Mouse (Mus musculus) erythroblast, embryonic 14.5 days (primary cell): Measurements from ENCODE around the gene Dab1. TPM values are rescaled to one million over a fixed set of nuclear protein-coding genes. Genes with fewer than 3 reads are reported as not detected.

Experiments used
- H3K27me3 ChIP-seq: 2 replicates; pipeline ENCODE4 v1.6.1; 2012; ENCODE audit warnings: inconsistent platforms; ENCODE audit not compliant: control insufficient read depth
- H3K36me3 ChIP-seq: 2 replicates; pipeline ENCODE4 v1.6.1; 2012; ENCODE audit warnings: mild to moderate bottlenecking, inconsistent platforms; ENCODE audit not compliant: control insufficient read depth
- H3K4me1 ChIP-seq: 2 replicates; pipeline ENCODE4 v1.6.1; 2012; ENCODE audit warnings: inconsistent platforms; ENCODE audit not compliant: control insufficient read depth
- H3K4me3 ChIP-seq: replicated peaks from 2 replicates; pipeline ENCODE3; 2012; ENCODE audit warnings: moderate library complexity, mild to moderate bottlenecking, inconsistent platforms
- H3K9me3 ChIP-seq: 2 replicates; pipeline ENCODE4 v1.6.1; 2012; ENCODE audit warnings: low read length, inconsistent platforms, mixed read lengths; ENCODE audit not compliant: control insufficient read depth
- GATA1 ChIP-seq: IDR thresholded peaks from 2 replicates; pipeline ENCODE4 v1.6.1; 2012; ENCODE audit warnings: low read length, inconsistent platforms, mixed read lengths
- TAL1 ChIP-seq: IDR thresholded peaks from 3 replicates; pipeline ENCODE4 v1.6.1; 2012; ENCODE audit warnings: low read length, inconsistent platforms, mixed read lengths
- polyA plus RNA-seq: library from polyadenylated mRNA; stranded (reverse); fragments of >175 nt; gene quantifications from 2 replicates; pipeline ENCODE4 v1.2.3, GENCODE M21; 2012

Gene Dab1
- polyA plus RNA-seq, 1 experiment: not detected

GRCm38 (mm10) chr4:104455151-104455550 lies 836.0 kb downstream of the Dab1 start:
- Histone ChIP-seq H3K36me3 (no peaks in the 10 kb centered on the region), H3K4me1 (no peaks in the 10 kb centered on the region), H3K27me3 (no peaks in the 10 kb centered on the region), H3K4me3 (no peak overlapping the region), H3K9me3 (peaks cover 7% of the 10 kb centered on the region; the same call in 1 of the 2 replicates)
- TF ChIP-seq TAL1: no peak
- no peak for TF ChIP-seq GATA1

GRCm38 (mm10) chr4:104455760-104456159 lies 836.6 kb downstream of the Dab1 start:
- Histone ChIP-seq H3K36me3 (no peaks in the 10 kb centered on the region), H3K27me3 (no peaks in the 10 kb centered on the region), H3K4me1 (no peaks in the 10 kb centered on the region), H3K9me3 (peaks cover 7% of the 10 kb centered on the region; the same call in 1 of the 2 replicates), H3K4me3 (no peak overlapping the region)
- TF ChIP-seq GATA1: no peak
- no peak for TF ChIP-seq TAL1

GRCm38 (mm10) chr4:104456173-104456873 lies 837.2 kb downstream of the Dab1 start:
- TF ChIP-seq GATA1 (no peak), TAL1 (no peak)
- Histone ChIP-seq H3K9me3 (peaks cover 9% of the 10 kb centered on the region; the same call in 1 of the 2 replicates), H3K27me3 (no peaks in the 10 kb centered on the region), H3K36me3 (no peaks in the 10 kb centered on the region), H3K4me3 (no peak overlapping the region), H3K4me1 (no peaks in the 10 kb centered on the region)

GRCm38 (mm10) chr4:104458726-104459125 lies 839.6 kb downstream of the Dab1 start:
- Histone ChIP-seq H3K27me3 (no peaks in the 10 kb centered on the region), H3K4me1 (no peaks in the 10 kb centered on the region), H3K36me3 (no peaks in the 10 kb centered on the region), H3K4me3 (no peak overlapping the region), H3K9me3 (peaks cover 12% of the 10 kb centered on the region; the same call in 1 of the 2 replicates)
- no peak for TF ChIP-seq GATA1
- no peak for TF ChIP-seq TAL1

- no peaks in the 10 kb centered on the region for H3K36me3 ChIP-seq
- no peaks in the 10 kb centered on the region for H3K4me1 ChIP-seq
- H3K9me3 ChIP-seq: peaks cover 7% of the 10 kb centered on the region; the same call in 1 of the 2 replicates
- no peak overlapping the region for H3K4me3 ChIP-seq
- no peaks in the 10 kb centered on the region for H3K27me3 ChIP-seq
- no peak for TF ChIP-seq GATA1
- no peak for TF ChIP-seq TAL1
Measured at GRCm38 (mm10) chr4:104461106-104462011, 842.2 kb downstream of the Dab1 start.

- H3K9me3 ChIP-seq: peaks cover 7% of the 10 kb centered on the region; the same call in 1 of the 2 replicates
- no peaks in the 10 kb centered on the region for H3K4me1 ChIP-seq
- no peak overlapping the region for H3K4me3 ChIP-seq
- H3K27me3 ChIP-seq: no peaks in the 10 kb centered on the region
- TF ChIP-seq TAL1 (no peak), GATA1 (no peak)
- no peaks in the 10 kb centered on the region for H3K36me3 ChIP-seq
Measured at GRCm38 (mm10) chr4:104462932-104463780, 844.0 kb downstream of the Dab1 start.

GRCm38 (mm10) chr4:104463781-104464170 lies 844.6 kb downstream of the Dab1 start:
- Histone ChIP-seq H3K27me3 (no peaks in the 10 kb centered on the region), H3K4me1 (no peaks in the 10 kb centered on the region), H3K9me3 (peaks cover 9% of the 10 kb centered on the region; the same call in 1 of the 2 replicates), H3K36me3 (no peaks in the 10 kb centered on the region), H3K4me3 (no peak overlapping the region)
- TF ChIP-seq TAL1: no peak
- TF ChIP-seq GATA1: no peak

GRCm38 (mm10) chr4:104465594-104465993 lies 846.4 kb downstream of the Dab1 start:
- Histone ChIP-seq H3K4me3 (no peak overlapping the region), H3K36me3 (no peaks in the 10 kb centered on the region), H3K27me3 (no peaks in the 10 kb centered on the region), H3K4me1 (no peaks in the 10 kb centered on the region), H3K9me3 (peaks cover 7% of the 10 kb centered on the region; the same call in 1 of the 2 replicates)
- TF ChIP-seq TAL1: no peak
- TF ChIP-seq GATA1: no peak
